Mouse (Mus musculus) left cerebral cortex, postnatal 14 days (tissue): ENCODE measurements around the gene Zfp148. TPM values are rescaled to one million over a fixed set of nuclear protein-coding genes. Genes with fewer than 3 reads are reported as not detected.

ENCODE experiments used
- DNase-seq, 2 experiments: peaks; one replicate each; pipeline ENCODE4 v3.0.0; 2021 to 2022; ENCODE audit warnings: low spot score in 2 of 2, mixed read lengths in 1 of 2
- intact Hi-C: fragments of 180-260 bp; cut with DNase I; formaldehyde crosslinking; loops from one replicate; pipeline ENCODE4 v1.15.1; 2025
- total RNA-seq, 2 experiments: library from RNA; stranded (reverse); gene quantifications; 2 replicates each; pipeline ENCODE4 v1.2.3; 2021

Zfp148 gene
- total RNA-seq, 2 experiments from 2014 or later = 101 to 109 TPM

GRCm38 (mm10) chr16:33516807-33517565, 136.3 kb downstream of the Zfp148 start, which contains the start of gene Slc12a8:
TSS of gene Slc12a8 (plus strand) at chr16:33517328.
- peak; percentile 67 to 86 for DNase-seq
- intact Hi-C loops = no loop called here

DNA sequence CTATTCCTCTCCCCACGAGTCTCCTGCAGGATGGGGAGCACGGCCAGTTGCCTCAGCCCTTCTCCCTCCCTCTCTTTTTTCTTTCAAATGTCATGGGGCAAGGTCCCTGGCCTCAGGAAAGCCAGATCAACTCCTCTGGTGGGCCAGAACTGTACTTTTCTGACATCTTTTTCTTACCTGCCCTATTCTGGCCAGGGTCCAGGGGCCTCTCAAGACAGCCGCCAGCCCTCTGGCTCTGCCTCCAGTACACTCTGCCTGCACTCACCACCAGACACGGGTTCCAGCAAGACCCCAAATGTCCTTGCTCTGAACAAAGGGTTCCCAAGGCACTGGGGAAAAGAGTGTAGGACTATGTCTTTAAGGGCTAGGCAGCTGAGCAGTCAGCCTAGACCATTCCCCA, 137.0 kb downstream of the Zfp148 start:
- no peak for DNase-seq
- intact Hi-C loops = no loop called here

- intact Hi-C loops = no loop called here
- no peak for DNase-seq
These were observed 137.6 kb downstream of the Zfp148 start for GRCm38 (mm10) chr16:33518236-33518635.

DNA sequence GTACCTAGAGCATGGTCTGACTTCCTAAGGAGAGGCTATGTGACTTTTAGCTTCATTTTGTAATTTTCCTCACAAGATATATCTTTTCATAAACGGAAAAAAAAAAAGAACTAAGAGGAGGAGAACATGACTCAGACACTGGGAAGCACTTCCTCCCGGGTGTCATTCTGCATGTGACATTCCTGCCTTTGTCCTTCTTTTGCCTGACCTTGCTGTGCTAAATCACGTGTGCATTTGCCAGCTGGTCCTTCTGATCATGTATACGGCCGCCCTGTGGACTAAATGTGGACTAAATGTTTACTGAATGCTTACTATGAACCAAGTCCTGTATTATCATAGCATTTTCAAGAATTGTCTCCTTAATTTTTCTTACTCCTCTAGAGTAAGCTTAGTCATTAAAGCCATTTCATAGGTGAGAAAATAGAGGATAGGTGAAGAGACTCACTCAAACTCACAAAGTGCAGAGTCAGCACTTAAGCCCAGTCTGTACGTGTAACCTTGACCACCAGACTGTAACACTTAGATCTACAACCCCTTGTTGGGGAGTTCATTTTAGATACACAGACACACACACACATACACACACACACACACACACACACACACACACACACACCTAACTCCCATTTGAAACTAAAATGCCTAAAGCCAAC, 139.4 kb downstream of the Zfp148 start:
- intact Hi-C loops = no loop called here
- no peak for DNase-seq

GRCm38 (mm10) chr16:33522516-33522915, 141.9 kb downstream of the Zfp148 start:
- DNase-seq = no peak
- intact Hi-C loops = no loop called here

DNA sequence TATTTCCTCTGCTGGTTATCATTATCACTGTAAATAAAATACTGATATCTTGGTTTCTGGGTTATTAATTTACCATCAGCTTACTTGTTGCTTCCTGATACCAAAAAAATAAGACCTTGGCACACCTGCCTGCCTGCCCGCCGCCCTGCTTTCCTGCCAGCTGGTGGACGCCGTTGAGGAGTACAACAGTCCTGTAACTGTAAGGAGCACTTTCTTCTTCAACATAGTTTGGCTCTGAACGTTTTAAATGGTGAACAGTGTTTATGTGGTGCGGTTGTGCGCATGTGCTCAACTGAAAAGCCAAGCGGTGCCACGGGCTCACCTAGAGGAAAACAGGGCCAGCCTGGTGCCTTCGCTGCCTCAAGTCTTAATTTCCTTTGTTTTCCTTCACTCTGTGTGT, 142.9 kb downstream of the Zfp148 start:
- DNase-seq = no peak
- intact Hi-C loops = no loop called here

DNA sequence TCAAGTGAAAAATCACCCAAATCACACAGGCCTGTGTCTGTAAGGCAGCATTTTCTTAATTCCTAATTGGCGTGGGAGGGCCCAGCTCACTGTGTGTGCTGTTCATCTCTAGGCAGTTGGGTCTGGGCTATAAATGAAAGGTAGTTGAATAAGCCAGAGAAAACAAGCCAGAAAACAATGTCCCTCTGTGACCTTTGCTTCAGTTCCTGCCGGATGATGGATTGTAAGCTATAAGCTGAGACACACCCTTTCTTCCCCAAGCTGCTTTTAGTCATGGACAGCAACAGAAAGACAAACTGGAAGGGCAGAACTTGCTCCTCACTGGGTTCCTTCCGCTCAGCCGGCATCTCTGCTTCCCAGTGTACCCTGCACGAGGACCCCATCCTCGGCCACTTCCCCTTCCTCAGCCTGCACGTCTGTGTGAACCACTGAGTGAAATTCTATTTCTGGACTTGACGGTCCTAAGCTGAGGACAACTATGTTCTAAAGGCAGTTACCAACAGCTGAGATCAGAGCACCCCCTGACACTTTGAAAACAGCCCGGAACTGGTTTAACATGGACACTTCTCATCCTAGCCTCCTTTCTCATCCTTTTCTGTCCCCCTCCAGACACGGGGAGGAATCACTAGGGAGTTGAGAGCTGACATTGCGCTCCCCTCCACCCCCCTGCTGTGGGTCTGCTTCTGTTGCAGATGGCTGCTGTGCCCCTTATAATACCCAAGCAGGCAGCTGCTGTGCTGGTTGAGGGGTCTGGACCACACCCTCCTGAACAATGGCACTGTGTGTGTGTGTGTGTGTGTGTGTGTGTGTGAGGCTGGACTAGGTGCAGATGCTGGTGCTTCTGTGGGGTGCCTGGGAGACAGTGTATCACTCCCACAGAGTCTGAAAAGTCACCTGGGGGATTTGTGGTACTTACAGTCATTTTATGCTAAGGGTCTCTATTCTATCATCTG, 149.1 kb downstream of the Zfp148 start:
- intact Hi-C loops = no loop called here
- DNase-seq = peak in 1 of 2 experiments; percentile 27

- no peak for DNase-seq
- intact Hi-C loops = no loop called here
These were observed 150.5 kb downstream of the Zfp148 start for GRCm38 (mm10) chr16:33531184-33531583.

GRCm38 (mm10) chr16:33536456-33536855, 155.8 kb downstream of the Zfp148 start:
- no peak for DNase-seq
- intact Hi-C loops = no loop called here

DNA sequence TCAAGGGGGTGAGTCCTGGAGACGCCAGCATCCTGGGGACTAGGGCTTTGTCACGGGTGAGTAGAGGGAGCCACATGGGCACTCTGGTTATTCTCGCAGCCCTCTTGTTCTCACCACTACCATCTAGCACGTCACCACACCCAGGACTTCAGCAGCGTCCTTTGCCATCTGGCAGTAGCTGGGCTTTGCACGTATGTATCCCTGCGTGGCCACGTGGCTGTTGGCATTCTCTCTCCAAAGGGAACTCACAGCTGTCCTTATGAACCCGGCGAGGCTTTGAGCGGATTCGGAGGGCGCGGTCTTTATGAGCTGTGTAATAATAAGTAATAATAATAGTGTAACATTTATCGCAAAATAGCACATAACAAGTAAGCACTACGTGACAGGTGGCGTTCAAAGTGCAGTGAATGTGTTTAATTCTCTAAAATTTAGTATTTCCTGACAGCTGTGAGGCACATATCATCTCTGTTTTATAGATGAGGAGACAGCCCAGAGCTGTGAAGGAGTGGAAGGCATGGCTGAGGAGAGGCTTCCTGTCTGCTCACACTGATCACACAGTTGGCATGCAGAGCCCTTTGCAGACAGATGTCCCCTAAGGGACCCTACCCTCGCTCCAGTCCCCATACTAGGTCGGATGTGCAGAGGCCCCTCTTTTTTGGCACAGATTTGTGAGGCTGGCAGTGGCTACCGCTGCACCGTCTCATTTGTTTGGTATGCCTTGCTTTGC, 157.0 kb downstream of the Zfp148 start:
- intact Hi-C loops = no loop called here
- no peak for DNase-seq

- intact Hi-C loops = no loop called here
- no peak for DNase-seq
These were observed 163.7 kb downstream of the Zfp148 start for GRCm38 (mm10) chr16:33544346-33544745.

GRCm38 (mm10) chr16:33545530-33545929, 164.9 kb downstream of the Zfp148 start:
- DNase-seq = no peak
- intact Hi-C loops = no loop called here

DNA sequence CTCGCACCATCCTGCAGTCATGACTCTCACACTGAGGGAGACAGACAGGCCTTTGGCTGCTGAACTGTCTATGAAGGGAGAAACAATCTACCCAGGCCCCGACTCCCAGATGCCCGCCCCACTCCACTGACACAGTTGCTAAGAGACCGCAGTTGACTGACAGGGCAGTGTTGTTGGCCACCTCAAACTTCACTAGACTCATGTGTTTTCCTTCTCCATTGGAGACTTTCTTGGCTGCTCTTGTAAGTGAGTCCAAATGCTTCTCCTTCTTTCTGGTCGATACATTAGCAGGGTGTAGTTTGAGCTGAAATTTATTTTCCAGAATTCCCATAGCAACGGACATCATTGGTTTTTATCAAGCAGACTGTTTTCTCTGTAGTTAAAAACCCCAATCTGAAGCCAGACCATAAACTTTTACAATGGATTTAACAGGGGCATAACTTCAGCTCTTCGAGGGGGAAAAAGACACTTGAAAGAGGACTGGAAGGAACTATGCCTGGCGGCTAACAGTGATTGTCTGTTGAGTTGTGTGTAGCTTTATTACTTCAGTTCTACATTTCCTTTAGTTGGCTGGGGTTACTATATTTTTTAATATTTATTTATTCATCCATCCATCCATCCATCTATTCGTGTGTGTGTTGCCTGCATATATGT, 173.2 kb downstream of the Zfp148 start:
- intact Hi-C loops = no loop called here
- no peak for DNase-seq

Other genes with a start within 250 kb of the Zfp148 start
- 10 to 100 TPM; 16.6 to 22.5 TPM for gene Osbpl11, start 195.8 kb upstream of the Zfp148 start, total RNA-seq
- 10 to 100 TPM; 46.5 to 49.7 TPM for gene Snx4, start 129.4 kb upstream of the Zfp148 start, total RNA-seq
- gene Slc12a8, start 136.5 kb downstream of the Zfp148 start, total RNA-seq = 1 to 10 TPM in 1 of 2 experiments, under 1 TPM in 1; 0.82 to 1.0 TPM